Mouse (Mus musculus): ENCODE measurements at regions not wholly inside any gene's neighbourhood (a gene's known extent, or its start where the extent isn't known, plus 50 kb on each side); places are given as distances from the start of the nearest gene placed in this dataset.

GRCm38 (mm10) chr14:46225851-46226608 is 153.2 kb upstream of the Gm15217 start:
- Histone ChIP-seq H3K9me3 (replicated peaks) (no peaks in the 10 kb centered on the region), H3K27me3 (no peaks in the 10 kb centered on the region), H3K27ac (replicated peaks) (no peak overlapping the region), H3K4me3 (replicated peaks) (no peak overlapping the region), H3K9ac (no peak overlapping the region), H3K4me1 (no peaks in the 10 kb centered on the region), H3K4me2 (replicated peaks) (no peak overlapping the region), H3K36me3 (no peaks in the 10 kb centered on the region)
- ATAC-seq (ENCODE audit: insufficient number of reproducible peaks, low FRiP score, low TSS enrichment, low read depth) = no peak
- whole genome bisulfite sequencing = 59% methylated on average over 6 of the region's 6 CpGs

- no peak overlapping the region for H3K27ac ChIP-seq (replicated peaks)
- no peak overlapping the region for H3K4me3 ChIP-seq (replicated peaks)
- WGBS = 63% methylated on average over 3 of the region's 3 CpGs
These were observed 145.2 kb upstream of the Gm15217 start for GRCm38 (mm10) chr14:46234040-46234439.

GRCm38 (mm10) chr14:46234835-46235234 is 144.4 kb upstream of the Gm15217 start:
- ATAC-seq (ENCODE audit: insufficient number of reproducible peaks, low FRiP score, low TSS enrichment, low read depth) = no peak
- no peaks in the 10 kb centered on the region; the same call in 1 of the 2 replicates for H3K4me1 ChIP-seq
- H3K9me3 ChIP-seq (replicated peaks) = no peaks in the 10 kb centered on the region
- H3K27me3 ChIP-seq = no peaks in the 10 kb centered on the region
- H3K36me3 ChIP-seq = no peaks in the 10 kb centered on the region
- H3K27ac ChIP-seq (replicated peaks) = no peak overlapping the region
- no peak overlapping the region for H3K4me2 ChIP-seq (replicated peaks)
- H3K9ac ChIP-seq = no peak overlapping the region
- no peak overlapping the region for H3K4me3 ChIP-seq (replicated peaks)
- WGBS = 86% methylated on average over 8 of the region's 8 CpGs

More at GRCm38 (mm10) chr14:46234040-46234439, 145.2 kb upstream of the Gm15217 start:
- H3K4me2 ChIP-seq (replicated peaks) = no peak overlapping the region
- ATAC-seq (ENCODE audit: insufficient number of reproducible peaks, low FRiP score, low TSS enrichment, low read depth) = no peak
- no peaks in the 10 kb centered on the region for H3K4me1 ChIP-seq
- no peaks in the 10 kb centered on the region for H3K27me3 ChIP-seq
- H3K9me3 ChIP-seq (replicated peaks) = no peaks in the 10 kb centered on the region
- no peak overlapping the region for H3K9ac ChIP-seq
- H3K36me3 ChIP-seq = no peaks in the 10 kb centered on the region

- H3K4me2 ChIP-seq (replicated peaks) = no peak overlapping the region
- no peak overlapping the region for H3K9ac ChIP-seq
- no peak for ATAC-seq (ENCODE audit: insufficient number of reproducible peaks, low FRiP score, low TSS enrichment, low read depth)
- no peaks in the 10 kb centered on the region for H3K9me3 ChIP-seq (replicated peaks)
- no peaks in the 10 kb centered on the region for H3K36me3 ChIP-seq
- peaks cover 10% of the 10 kb centered on the region; the same call in 1 of the 2 replicates for H3K4me1 ChIP-seq
- WGBS = 61% methylated on average over 15 of the region's 15 CpGs
- H3K4me3 ChIP-seq (replicated peaks) = no peak overlapping the region
- H3K27me3 ChIP-seq = no peaks in the 10 kb centered on the region
- peak overlapping the region; percentile 22; the same call in 1 of the 2 replicates for H3K27ac ChIP-seq (replicated peaks)
These were observed 139.0 kb upstream of the Gm15217 start for GRCm38 (mm10) chr14:46240046-46240800.

- 67% methylated on average over 2 of the region's 2 CpGs for WGBS
These were observed 138.3 kb upstream of the Gm15217 start for GRCm38 (mm10) chr14:46240896-46241295.

GRCm38 (mm10) chr14:46247491-46248484 is 131.4 kb upstream of the Gm15217 start:
- peak overlapping the region; percentile 34; the same call in 1 of the 2 replicates for H3K27ac ChIP-seq (replicated peaks)
- H3K27me3 ChIP-seq = no peaks in the 10 kb centered on the region
- H3K36me3 ChIP-seq = no peaks in the 10 kb centered on the region
- 32% methylated on average over 16 of the region's 16 CpGs for WGBS
- no peaks in the 10 kb centered on the region for H3K9me3 ChIP-seq (replicated peaks)
- no peak for ATAC-seq (ENCODE audit: insufficient number of reproducible peaks, low FRiP score, low TSS enrichment, low read depth)
- no peak overlapping the region for H3K4me3 ChIP-seq (replicated peaks)
- peak overlapping the region; percentile 24; the same call in 1 of the 2 replicates for H3K4me2 ChIP-seq (replicated peaks)
- 0 out of 2 replicates have a peak, but pooled peaks cover 10% of the 10 kb centered on the region for H3K4me1 ChIP-seq
- H3K9ac ChIP-seq = no peak overlapping the region

More at GRCm38 (mm10) chr14:46240896-46241295, 138.3 kb upstream of the Gm15217 start:
- H3K4me3 ChIP-seq (replicated peaks) = no peak overlapping the region
- H3K4me1 ChIP-seq = peaks cover 10% of the 10 kb centered on the region; the same call in 1 of the 2 replicates
- no peaks in the 10 kb centered on the region for H3K9me3 ChIP-seq (replicated peaks)
- no peak for ATAC-seq (ENCODE audit: insufficient number of reproducible peaks, low FRiP score, low TSS enrichment, low read depth)
- no peaks in the 10 kb centered on the region for H3K27me3 ChIP-seq
- H3K4me2 ChIP-seq (replicated peaks) = no peak overlapping the region
- H3K36me3 ChIP-seq = no peaks in the 10 kb centered on the region
- H3K27ac ChIP-seq (replicated peaks) = peak overlapping the region; percentile 22; the same call in 1 of the 2 replicates
- H3K9ac ChIP-seq = no peak overlapping the region

- H3K4me3 ChIP-seq (replicated peaks) = no peak overlapping the region
- H3K9me3 ChIP-seq (replicated peaks) = no peaks in the 10 kb centered on the region
- no peak overlapping the region for H3K4me2 ChIP-seq (replicated peaks)
- H3K27ac ChIP-seq (replicated peaks) = no peak overlapping the region
- H3K27me3 ChIP-seq = no peaks in the 10 kb centered on the region
- H3K4me1 ChIP-seq = 0 out of 2 replicates have a peak, but pooled peaks cover 10% of the 10 kb centered on the region
- 73% methylated on average over 3 of the region's 3 CpGs for WGBS
- H3K9ac ChIP-seq = no peak overlapping the region
- H3K36me3 ChIP-seq = no peaks in the 10 kb centered on the region
- no peak for ATAC-seq (ENCODE audit: insufficient number of reproducible peaks, low FRiP score, low TSS enrichment, low read depth)
These were observed 130.1 kb upstream of the Gm15217 start for GRCm38 (mm10) chr14:46249141-46249540.

GRCm38 (mm10) chr14:46255261-46255660 is 124.0 kb upstream of the Gm15217 start:
- Histone ChIP-seq H3K27me3 (no peaks in the 10 kb centered on the region), H3K9ac (no peak overlapping the region), H3K36me3 (no peaks in the 10 kb centered on the region), H3K4me3 (replicated peaks) (no peak overlapping the region), H3K9me3 (replicated peaks) (no peaks in the 10 kb centered on the region), H3K4me2 (replicated peaks) (no peak overlapping the region), H3K4me1 (no peaks in the 10 kb centered on the region), H3K27ac (replicated peaks) (no peak overlapping the region)
- WGBS = 66% methylated on average over 3 of the region's 3 CpGs
- no peak for ATAC-seq (ENCODE audit: insufficient number of reproducible peaks, low FRiP score, low TSS enrichment, low read depth)

GRCm38 (mm10) chr14:46256336-46256735 is 122.9 kb upstream of the Gm15217 start:
- Histone ChIP-seq H3K27ac (replicated peaks) (no peak overlapping the region), H3K36me3 (no peaks in the 10 kb centered on the region), H3K27me3 (no peaks in the 10 kb centered on the region), H3K9me3 (replicated peaks) (no peaks in the 10 kb centered on the region), H3K4me3 (replicated peaks) (no peak overlapping the region), H3K9ac (no peak overlapping the region), H3K4me2 (replicated peaks) (no peak overlapping the region), H3K4me1 (no peaks in the 10 kb centered on the region)
- 30% methylated on average over 1 of the region's 1 CpGs for WGBS
- ATAC-seq (ENCODE audit: insufficient number of reproducible peaks, low FRiP score, low TSS enrichment, low read depth) = no peak

GRCm38 (mm10) chr14:46257311-46257710 is 121.9 kb upstream of the Gm15217 start:
- H3K9ac ChIP-seq = no peak overlapping the region
- H3K27me3 ChIP-seq = no peaks in the 10 kb centered on the region
- no peak overlapping the region for H3K4me3 ChIP-seq (replicated peaks)
- no peak for ATAC-seq (ENCODE audit: insufficient number of reproducible peaks, low FRiP score, low TSS enrichment, low read depth)
- no peaks in the 10 kb centered on the region for H3K9me3 ChIP-seq (replicated peaks)
- no peaks in the 10 kb centered on the region for H3K4me1 ChIP-seq
- no peak overlapping the region for H3K27ac ChIP-seq (replicated peaks)
- H3K36me3 ChIP-seq = no peaks in the 10 kb centered on the region
- WGBS = 48% methylated on average over 4 of the region's 4 CpGs
- no peak overlapping the region for H3K4me2 ChIP-seq (replicated peaks)
